Mouse (Mus musculus) olfactory bulb, adult 2 months (tissue): ENCODE measurements around the gene Kif24.

ENCODE experiments used
- CTCF ChIP-seq: fragments of 200-500 bp; IDR thresholded peaks from 2 replicates; pipeline ENCODE4 v1.5.1; 2012; ENCODE audit warnings: low read depth, mild to moderate bottlenecking, low read length, moderate library complexity; ENCODE audit not compliant: insufficient read depth
- POLR2A ChIP-seq: fragments of 200-500 bp; IDR thresholded peaks from 2 replicates; pipeline ENCODE4 v1.6.1; 2012; ENCODE audit warnings: mild to moderate bottlenecking, low read depth, low read length, moderate library complexity; ENCODE audit not compliant: insufficient read depth

- TF ChIP-seq CTCF = no peak
- TF ChIP-seq POLR2A = peak; percentile 84
These were observed 116.0 kb downstream of the Kif24 start, which contains the start of gene Ubap1 for GRCm38 (mm10) chr4:41348584-41349198.
